Mouse (Mus musculus): ENCODE results near the gene Chrna3.
A peak's percentile ranks its signal among the peaks of the same experiment; 100 is the strongest.

The Chrna3 gene

GRCm38 (mm10) chr9:55026275-55026663 lies at the start of gene Chrna3:
Gene Chrna3, minus strand, starts transcription at chr9:55026562.
- no peak for DNase-seq (ENCODE audit: low spot score in 2 of 2)

- DNase-seq (ENCODE audit: low spot score in 2 of 2): no peak
Measured at GRCm38 (mm10) chr9:55067965-55068265, 41.6 kb upstream of the Chrna3 start.

GRCm38 (mm10) chr9:55067260-55067964 lies 41.0 kb upstream of the Chrna3 start:
- peak; percentile 18 to 31 for DNase-seq (ENCODE audit: low spot score in 2 of 2)

DNA sequence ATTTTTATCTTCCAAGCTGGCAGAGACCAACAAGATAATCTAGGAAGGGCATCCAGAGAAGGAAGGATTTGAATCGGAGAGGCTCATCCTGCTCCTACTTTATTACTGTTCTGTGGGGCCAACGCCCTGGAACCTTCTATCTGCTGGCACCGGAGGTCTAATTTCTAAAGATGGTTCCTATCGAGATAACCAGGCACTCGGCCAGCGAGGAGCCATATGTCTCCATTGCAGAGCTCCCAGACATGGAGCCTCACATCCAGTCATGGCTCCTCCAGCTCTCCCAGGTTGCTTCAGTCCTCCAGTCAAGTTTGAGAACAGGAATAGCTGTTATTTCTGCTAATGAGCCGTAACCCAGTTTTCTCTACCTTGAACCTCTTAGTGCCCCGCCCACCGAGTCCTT lies 38.9 kb upstream of the Chrna3 start:
- no peak for DNase-seq (ENCODE audit: low spot score in 2 of 2)

GRCm38 (mm10) chr9:55058067-55058466 lies 31.7 kb upstream of the Chrna3 start:
- DNase-seq (ENCODE audit: low spot score in 2 of 2): no peak

- DNase-seq (ENCODE audit: low spot score in 2 of 2): no peak
Measured at GRCm38 (mm10) chr9:55055386-55055930, 29.1 kb upstream of the Chrna3 start.

GRCm38 (mm10) chr9:55048211-55048880 lies 22.0 kb upstream of the Chrna3 start, which contains the start of gene Chrnb4:
Gene Chrnb4, minus strand, starts transcription at chr9:55048779.
- DNase-seq (ENCODE audit: low spot score in 2 of 2): no peak

GRCm38 (mm10) chr9:55046764-55047163 lies 20.4 kb upstream of the Chrna3 start:
- DNase-seq (ENCODE audit: low spot score in 2 of 2): no peak

- DNase-seq (ENCODE audit: low spot score in 2 of 2): no peak
Measured at GRCm38 (mm10) chr9:55045001-55045400, 18.6 kb upstream of the Chrna3 start.

DNA sequence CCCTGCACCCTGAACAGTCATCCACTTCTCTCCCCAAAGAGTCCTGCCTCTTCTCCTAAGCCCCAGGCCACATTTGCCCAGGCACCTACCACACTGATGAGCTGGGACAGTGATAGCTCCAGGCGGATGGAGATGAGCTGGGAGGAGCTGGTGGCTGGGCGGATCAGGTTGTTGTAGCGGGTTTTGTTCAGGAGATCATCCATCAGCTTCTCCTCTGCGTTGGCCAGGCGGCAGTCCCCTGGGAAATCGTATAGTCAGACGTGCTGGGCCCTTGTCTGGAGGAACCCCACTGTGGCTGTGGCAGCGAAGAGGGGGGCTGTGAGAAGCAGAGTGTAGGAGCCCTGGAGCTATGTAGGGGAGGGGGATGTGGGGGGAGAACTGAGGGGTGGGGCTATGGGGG lies 17.3 kb upstream of the Chrna3 start:
- DNase-seq (ENCODE audit: low spot score in 2 of 2): no peak

DNA sequence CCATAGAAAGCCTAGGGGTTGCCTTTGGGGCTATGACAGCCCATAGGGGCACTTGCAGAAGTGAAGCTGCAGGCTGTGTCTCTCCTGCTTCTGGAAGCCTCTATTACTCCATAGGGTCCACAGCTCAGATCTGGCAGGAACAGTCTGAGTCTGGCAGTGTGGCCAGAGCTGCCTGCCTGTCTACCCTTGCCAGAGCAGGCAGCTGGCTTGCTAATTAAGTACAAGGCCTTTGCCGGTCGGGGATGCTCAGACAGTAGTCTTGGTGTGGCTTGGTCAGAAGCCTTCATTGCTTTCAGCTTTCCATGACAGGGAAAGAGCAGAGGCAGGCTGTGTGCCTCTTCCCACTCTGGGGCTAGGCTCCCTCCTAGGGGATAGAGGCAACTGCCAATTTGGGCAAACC lies 15.0 kb upstream of the Chrna3 start:
- no peak for DNase-seq (ENCODE audit: low spot score in 2 of 2)

DNA sequence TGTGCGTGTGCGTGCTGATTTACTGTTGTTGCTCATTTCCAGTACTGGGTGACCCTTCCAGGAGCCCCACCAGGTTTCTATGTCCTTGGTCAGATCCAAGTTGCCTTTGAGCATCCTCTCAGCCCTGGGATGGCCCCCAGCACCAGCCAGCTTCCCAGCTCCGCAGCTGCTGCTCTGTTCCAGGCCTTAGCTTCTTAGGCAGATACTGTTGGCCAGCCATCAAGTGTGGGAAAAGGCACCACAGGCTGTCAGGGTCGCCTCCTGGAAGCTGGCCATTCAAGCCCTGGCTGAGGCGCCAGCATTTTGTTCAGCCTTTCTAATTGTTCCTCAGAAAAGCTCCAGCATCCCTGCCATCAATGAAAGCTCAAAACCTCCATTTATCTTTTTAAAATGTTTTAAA lies 13.6 kb upstream of the Chrna3 start:
- DNase-seq (ENCODE audit: low spot score in 2 of 2): no peak

- no peak for DNase-seq (ENCODE audit: low spot score in 2 of 2)
Measured at GRCm38 (mm10) chr9:55038948-55039347, 12.6 kb upstream of the Chrna3 start.

DNA sequence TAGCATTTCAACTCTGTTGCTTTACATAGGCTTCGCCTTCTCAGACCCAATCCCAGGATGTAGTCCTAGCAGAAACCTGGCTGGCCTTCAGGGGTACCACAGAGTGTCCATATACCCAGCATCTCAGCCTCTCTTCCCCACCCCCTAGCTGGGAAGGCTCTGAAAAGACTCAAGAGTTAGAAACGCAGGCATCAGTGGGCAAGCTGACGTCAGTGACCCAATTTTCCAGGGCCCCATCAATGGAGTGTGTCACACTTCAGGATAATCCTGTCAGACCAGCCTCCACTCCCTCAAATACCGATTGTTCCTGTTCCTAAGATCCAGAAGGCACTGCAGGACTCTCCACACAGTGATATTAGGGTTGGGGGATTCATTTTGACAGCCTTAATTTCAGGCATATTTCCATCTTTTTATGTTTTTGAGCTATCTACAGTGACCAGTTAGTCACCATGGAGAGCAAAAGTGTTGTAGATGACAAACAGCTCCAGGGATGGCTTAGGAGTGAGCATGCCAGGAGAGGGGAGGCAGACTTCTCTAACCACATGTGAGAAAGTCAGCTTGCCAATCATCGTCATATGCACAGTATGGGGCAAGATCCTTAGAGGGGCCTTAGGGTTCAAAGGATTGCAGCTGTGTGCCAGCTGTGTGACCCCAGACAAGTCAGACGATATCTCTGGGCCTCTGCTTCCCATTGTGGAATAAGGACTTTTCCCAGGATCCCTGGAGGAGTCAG lies 5.2 kb upstream of the Chrna3 start:
- no peak for DNase-seq (ENCODE audit: low spot score in 2 of 2)

DNA sequence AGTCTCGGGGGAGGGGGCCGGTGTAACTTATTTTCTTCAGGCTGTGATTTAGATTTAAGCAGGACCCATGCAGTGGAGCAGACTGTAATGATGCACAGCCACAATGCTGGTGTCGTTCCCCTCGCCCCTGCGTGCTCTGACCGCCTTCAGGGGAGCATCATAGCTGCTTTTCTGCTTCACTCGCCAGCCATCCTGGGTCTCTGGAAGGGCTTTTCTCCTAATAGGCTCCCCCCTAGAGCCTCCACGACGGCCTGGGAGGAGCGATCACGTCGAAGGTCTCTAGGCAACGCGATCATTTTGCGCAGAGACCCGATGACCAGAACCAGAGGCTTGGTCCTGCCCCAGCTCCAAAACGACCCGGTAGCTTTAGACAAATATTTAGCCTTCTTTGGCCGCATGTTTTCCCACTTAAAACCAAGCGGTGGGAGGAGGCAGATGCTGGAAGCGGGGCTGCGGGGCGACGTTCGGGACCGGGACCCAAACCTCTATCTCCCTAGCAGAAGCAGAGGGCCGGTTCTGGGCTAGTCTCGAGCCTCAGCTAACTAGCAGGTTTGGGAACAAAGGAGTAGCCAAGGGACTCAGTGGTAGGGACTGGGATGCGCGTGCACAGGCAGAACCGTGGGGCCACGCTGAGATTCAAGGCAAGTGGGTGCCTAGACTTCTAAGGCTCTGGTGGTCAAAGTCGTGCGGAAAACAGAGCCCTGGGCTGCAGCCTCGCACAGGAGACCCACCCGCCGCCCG lies 658 bp downstream of the Chrna3 start:
- DNase-seq (ENCODE audit: low spot score in 2 of 2): no peak

- DNase-seq (ENCODE audit: low spot score in 2 of 2): peak; percentile 46 to 64
Measured at GRCm38 (mm10) chr9:55023902-55024583, 2.3 kb downstream of the Chrna3 start.

DNA sequence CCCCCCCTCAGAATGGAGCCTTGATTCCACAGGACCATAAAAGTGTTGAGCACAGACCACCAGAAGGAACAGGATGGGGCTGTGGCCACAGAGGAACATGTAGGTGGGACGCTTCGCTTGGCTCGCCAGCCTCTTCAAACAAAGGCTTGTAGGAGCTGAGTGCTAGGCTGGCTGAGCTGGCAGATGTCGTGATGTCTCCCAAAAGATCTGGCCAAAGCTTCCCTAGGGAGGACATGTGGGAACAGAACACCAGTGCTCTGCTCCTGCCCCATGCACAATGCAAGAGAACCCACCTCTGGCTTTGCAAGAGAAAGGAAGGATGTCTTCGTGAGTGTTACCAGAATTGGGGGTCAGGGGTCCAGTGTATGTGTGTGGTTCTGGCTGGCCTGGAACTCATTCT lies 3.0 kb downstream of the Chrna3 start:
- DNase-seq (ENCODE audit: low spot score in 2 of 2): no peak

GRCm38 (mm10) chr9:55016926-55017325 lies 9.4 kb downstream of the Chrna3 start:
- no peak for DNase-seq (ENCODE audit: low spot score in 2 of 2)

DNA sequence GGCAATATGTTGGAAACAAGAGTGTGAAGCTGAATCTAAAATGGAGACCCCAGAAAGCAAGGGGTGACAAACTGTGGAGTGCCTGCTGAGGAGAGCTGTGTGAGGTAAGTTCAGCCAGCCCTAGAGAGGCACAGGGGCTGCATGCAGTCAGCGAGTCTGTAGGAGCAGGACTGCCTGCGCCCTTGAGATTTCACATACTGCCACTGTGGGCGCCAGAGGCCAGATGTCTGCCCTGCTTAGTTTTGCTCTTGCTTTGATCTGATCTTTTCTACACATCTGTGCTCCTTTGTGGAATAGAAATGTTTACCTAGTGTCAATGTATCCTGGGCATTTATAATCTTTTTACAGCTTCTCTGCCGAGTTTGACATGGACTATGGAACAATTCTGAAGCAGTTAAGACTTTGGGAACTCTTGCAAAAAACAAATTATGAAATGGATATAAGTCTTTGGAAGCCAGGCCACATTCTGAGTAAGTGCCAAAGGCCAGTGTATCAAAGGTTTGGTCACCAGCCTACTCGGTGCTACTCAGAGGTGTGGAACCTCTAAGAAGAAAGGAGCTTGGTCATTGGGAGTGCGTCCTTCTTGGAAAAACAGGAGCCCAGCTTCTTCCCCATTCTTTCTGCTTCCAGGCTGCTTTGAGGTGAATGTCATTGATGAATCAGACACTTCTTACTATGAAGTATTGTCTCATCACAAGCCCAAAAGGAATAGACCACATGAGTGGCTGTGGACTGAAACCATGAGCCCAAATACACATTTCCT lies 15.6 kb downstream of the Chrna3 start:
- DNase-seq (ENCODE audit: low spot score in 2 of 2): no peak

- no peak for DNase-seq (ENCODE audit: low spot score in 2 of 2)
Measured at GRCm38 (mm10) chr9:55009692-55010091, 16.7 kb downstream of the Chrna3 start.

- no peak for DNase-seq (ENCODE audit: low spot score in 2 of 2)
Measured at GRCm38 (mm10) chr9:55003609-55004008, 22.8 kb downstream of the Chrna3 start.
